Mouse (Mus musculus) C2C12 (cell line): Measurements from ENCODE around the gene Cpa3. TPM values are rescaled to one million over a fixed set of nuclear protein-coding genes. Genes with fewer than 3 reads are reported as not detected.

ENCODE experiments used
- H3K27me3 ChIP-seq: one replicate; pipeline ENCODE4 v1.6.1; 2011; ENCODE audit not compliant: control insufficient read depth, insufficient read depth, insufficient read length
- H3K36me3 ChIP-seq: one replicate; pipeline ENCODE4 v1.6.1; 2011; ENCODE audit not compliant: control insufficient read depth, insufficient read depth
- H3K4me3 ChIP-seq: one replicate; pipeline ENCODE4 v1.5.1; 2011; ENCODE audit warnings: mild to moderate bottlenecking, control low read depth; ENCODE audit not compliant: poor library complexity, insufficient read depth, severe bottlenecking
- H3K79me2 ChIP-seq: one replicate; pipeline ENCODE4 v1.6.1; 2011; ENCODE audit not compliant: control insufficient read depth, insufficient read depth
- H3K79me3 ChIP-seq: one replicate; pipeline ENCODE4 v1.6.1; 2011; ENCODE audit warnings: low read depth, control low read depth
- H3ac ChIP-seq: one replicate; pipeline ENCODE3; 2011; ENCODE audit warnings: low read depth; ENCODE audit not compliant: control insufficient read depth, insufficient read length
- CEBPB ChIP-seq: IDR thresholded peaks from one replicate; pipeline ENCODE4 v1.6.1; 2011; ENCODE audit warnings: low read depth, mild to moderate bottlenecking, control low read depth, moderate library complexity
- CTCF ChIP-seq: IDR thresholded peaks from one replicate; pipeline ENCODE4 v1.5.1; 2011; ENCODE audit not compliant: control insufficient read depth, insufficient read depth, insufficient read length
- FOSL1 ChIP-seq: IDR thresholded peaks from one replicate; pipeline ENCODE4 v1.8.0; 2011; ENCODE audit warnings: mild to moderate bottlenecking, low read length; ENCODE audit not compliant: poor library complexity, insufficient read depth, severe bottlenecking
- MAX ChIP-seq: IDR thresholded peaks from one replicate; pipeline ENCODE4 v1.6.1; 2011; ENCODE audit warnings: mild to moderate bottlenecking, control low read depth
- MYOD1 ChIP-seq: IDR thresholded peaks from one replicate; pipeline ENCODE4 v1.6.1; 2011; ENCODE audit warnings: low read depth; ENCODE audit not compliant: control insufficient read depth, insufficient read length
- MYOG ChIP-seq: IDR thresholded peaks from one replicate; pipeline ENCODE4 v1.6.1; 2011; ENCODE audit not compliant: control insufficient read depth, insufficient read length; ENCODE audit errors: extremely low read depth
- USF1 ChIP-seq: IDR thresholded peaks from one replicate; pipeline ENCODE4 v1.6.1; 2011; ENCODE audit warnings: low read depth, mild to moderate bottlenecking, control low read depth, moderate library complexity
- polyA plus RNA-seq: library from polyadenylated mRNA; unstranded; fragments of >200 nt; fragmentation: generic; extraction: Trizol; gene quantifications from one replicate; pipeline ENCODE4 v1.2.1, GENCODE M21; 2012; ENCODE audit warnings: missing spikeins

Cpa3 gene
- polyA plus RNA-seq, 1 experiment, result not detected

GRCm38 (mm10) chr3:20222136-20222535 lies 19.8 kb downstream of the Cpa3 start:
- no peaks in the 10 kb centered on the region for H3K79me3 ChIP-seq
- no peak for TF ChIP-seq CTCF
- no peak for TF ChIP-seq FOSL1
- no peak for TF ChIP-seq USF1
- no peak for TF ChIP-seq CEBPB
- TF ChIP-seq MYOG, result no peak
- TF ChIP-seq MAX, result no peak
- TF ChIP-seq MYOD1, result no peak
- H3K4me3 ChIP-seq, result no peak overlapping the region
- no peaks in the 10 kb centered on the region for H3K27me3 ChIP-seq
- H3K79me2 ChIP-seq, result no peaks in the 10 kb centered on the region
- H3K36me3 ChIP-seq, result no peaks in the 10 kb centered on the region
- no peak overlapping the region for H3ac ChIP-seq

- H3K36me3 ChIP-seq, result no peaks in the 10 kb centered on the region
- TF ChIP-seq FOSL1 (no peak), CEBPB (no peak), CTCF (peak; percentile 67), MYOG (no peak), MAX (no peak)
Measured at GRCm38 (mm10) chr3:20198869-20199268, 43.1 kb downstream of the Cpa3 start.

GRCm38 (mm10) chr3:20197878-20198277 lies 44.1 kb downstream of the Cpa3 start:
- Histone ChIP-seq H3K27me3 (no peaks in the 10 kb centered on the region), H3K36me3 (no peaks in the 10 kb centered on the region), H3K4me3 (no peak overlapping the region), H3ac (no peak overlapping the region), H3K79me3 (no peaks in the 10 kb centered on the region), H3K79me2 (no peaks in the 10 kb centered on the region)
- TF ChIP-seq MYOG, result no peak
- no peak for TF ChIP-seq MAX
- no peak for TF ChIP-seq CTCF
- no peak for TF ChIP-seq CEBPB
- no peak for TF ChIP-seq USF1
- TF ChIP-seq MYOD1, result no peak
- no peak for TF ChIP-seq FOSL1

More at GRCm38 (mm10) chr3:20198869-20199268, 43.1 kb downstream of the Cpa3 start:
- Histone ChIP-seq H3K27me3 (no peaks in the 10 kb centered on the region), H3K79me3 (no peaks in the 10 kb centered on the region), H3K4me3 (no peak overlapping the region), H3ac (no peak overlapping the region), H3K79me2 (no peaks in the 10 kb centered on the region)

- Histone ChIP-seq H3K36me3 (no peaks in the 10 kb centered on the region), H3ac (no peak overlapping the region), H3K79me3 (no peaks in the 10 kb centered on the region), H3K4me3 (no peak overlapping the region), H3K27me3 (no peaks in the 10 kb centered on the region), H3K79me2 (no peaks in the 10 kb centered on the region)
- no peak for TF ChIP-seq CTCF
- no peak for TF ChIP-seq USF1
- TF ChIP-seq MYOG, result no peak
Measured at GRCm38 (mm10) chr3:20188976-20189675, 52.9 kb downstream of the Cpa3 start.

GRCm38 (mm10) chr3:20172394-20172793 lies 69.6 kb downstream of the Cpa3 start:
- Histone ChIP-seq H3K36me3 (no peaks in the 10 kb centered on the region), H3K27me3 (peaks cover 3% of the 10 kb centered on the region), H3K79me3 (no peaks in the 10 kb centered on the region), H3K79me2 (no peaks in the 10 kb centered on the region), H3K4me3 (no peak overlapping the region), H3ac (no peak overlapping the region)
- TF ChIP-seq USF1 (no peak), CTCF (no peak), MAX (no peak), FOSL1 (no peak), MYOG (no peak), MYOD1 (no peak), CEBPB (no peak)

GRCm38 (mm10) chr3:20167487-20167886 lies 74.5 kb downstream of the Cpa3 start:
- Histone ChIP-seq H3K36me3 (no peaks in the 10 kb centered on the region), H3K27me3 (peaks cover 3% of the 10 kb centered on the region), H3K79me2 (no peaks in the 10 kb centered on the region), H3K79me3 (no peaks in the 10 kb centered on the region), H3ac (no peak overlapping the region), H3K4me3 (no peak overlapping the region)
- TF ChIP-seq CTCF, result no peak
- no peak for TF ChIP-seq USF1
- no peak for TF ChIP-seq FOSL1
- TF ChIP-seq MYOD1, result no peak
- no peak for TF ChIP-seq MYOG
- TF ChIP-seq CEBPB, result no peak
- no peak for TF ChIP-seq MAX
